Mouse (Mus musculus) embryonic facial prominence, embryonic 10.5 days (tissue): ENCODE results near the gene Schip1. TPM values are rescaled to one million over a fixed set of nuclear protein-coding genes. Genes with fewer than 3 reads are reported as not detected.

Experiments
- DNase-seq: peaks from one replicate; pipeline ENCODE4 v3.0.0-alpha.2; 2017; ENCODE audit warnings: low spot score
- H3K27ac ChIP-seq: fragments of 300-500 bp; sonication (generic); replicated peaks from 2 replicates; pipeline ENCODE4 v1.5.1; 2016; ENCODE audit warnings: mild to moderate bottlenecking
- H3K27me3 ChIP-seq: fragments of 300-500 bp; sonication (generic); replicated peaks from 2 replicates; pipeline ENCODE4 v1.6.1; 2016; ENCODE audit warnings: low read depth, mild to moderate bottlenecking; ENCODE audit not compliant: poor library complexity, severe bottlenecking
- H3K36me3 ChIP-seq: fragments of 300-500 bp; sonication (generic); replicated peaks from 2 replicates; pipeline ENCODE4 v1.6.1; 2016; ENCODE audit warnings: mild to moderate bottlenecking, moderate library complexity
- H3K4me1 ChIP-seq: fragments of 300-500 bp; sonication (generic); 2 replicates; pipeline ENCODE4 v1.6.1; 2016
- H3K4me3 ChIP-seq: fragments of 300-500 bp; sonication (generic); 2 replicates; pipeline ENCODE4 v1.5.1; 2016; ENCODE audit warnings: mild to moderate bottlenecking, moderate library complexity
- H3K9me3 ChIP-seq: fragments of 300-500 bp; sonication (generic); 2 replicates; pipeline ENCODE4 v1.6.1; 2016; ENCODE audit warnings: mild to moderate bottlenecking
- WGBS: fragments of 180-500 bp; shearing (Covaris S2); methylation state at CpG from one replicate; pipeline ENCODE4 v1.1.7; 2016; 5-methylcytosine and 5-hydroxymethylcytosine counted together
- polyA plus RNA-seq: library from polyadenylated mRNA; unstranded; fragments of >200 nt; fragmentation: Nextera tagmentation; extraction: Ambion mirVana; gene quantifications from 2 replicates; pipeline ENCODE4 v1.2.1, GENCODE M21; 2016

The Schip1 gene
- 37.8 and 39.4 TPM in 2 replicates for polyA plus RNA-seq

- peak; percentile 75 for DNase-seq
- H3K9me3 ChIP-seq = no peaks in the 10 kb centered on the region
- no peaks in the 10 kb centered on the region for H3K4me1 ChIP-seq
- WGBS = 37% methylated on average over 12 of the region's 12 CpGs
- H3K27ac ChIP-seq = no peak within 1 kb of the TSS
- H3K36me3 ChIP-seq = no peaks in the 10 kb centered on the region
- no peak within 1 kb of the TSS for H3K4me3 ChIP-seq
- no peaks in the 10 kb centered on the region for H3K27me3 ChIP-seq
These were observed at the start of gene Schip1 for GRCm38 (mm10) chr3:68064731-68065130. Gene Schip1 (plus strand): TSS chr3:68064802.

GRCm38 (mm10) chr3:68015786-68016185 lies 48.8 kb upstream of the Schip1 start:
- WGBS = 52% methylated on average over 1 of the region's 1 CpGs
- H3K27me3 ChIP-seq = no peaks in the 10 kb centered on the region
- no peaks in the 10 kb centered on the region for H3K36me3 ChIP-seq
- H3K4me1 ChIP-seq = no peaks in the 10 kb centered on the region
- no peak overlapping the region for H3K4me3 ChIP-seq
- no peak overlapping the region for H3K27ac ChIP-seq
- H3K9me3 ChIP-seq = no peaks in the 10 kb centered on the region
- DNase-seq = no peak

GRCm38 (mm10) chr3:68019401-68019800 lies 45.2 kb upstream of the Schip1 start:
- 55% methylated on average over 4 of the region's 4 CpGs for WGBS
- no peaks in the 10 kb centered on the region for H3K4me1 ChIP-seq
- H3K27ac ChIP-seq = no peak overlapping the region
- no peak overlapping the region for H3K4me3 ChIP-seq
- no peaks in the 10 kb centered on the region for H3K27me3 ChIP-seq
- no peak for DNase-seq
- no peaks in the 10 kb centered on the region for H3K36me3 ChIP-seq
- no peaks in the 10 kb centered on the region for H3K9me3 ChIP-seq

- DNase-seq = no peak
These were observed 28.5 kb upstream of the Schip1 start for GRCm38 (mm10) chr3:68036097-68036496.

GRCm38 (mm10) chr3:68042951-68043350 lies 21.7 kb upstream of the Schip1 start:
- Histone ChIP-seq H3K9me3 (no peaks in the 10 kb centered on the region), H3K4me1 (no peaks in the 10 kb centered on the region), H3K27ac (no peak overlapping the region), H3K27me3 (no peaks in the 10 kb centered on the region), H3K4me3 (no peak overlapping the region), H3K36me3 (no peaks in the 10 kb centered on the region)
- no peak for DNase-seq
- WGBS = 87% methylated on average over 2 of the region's 2 CpGs

More at GRCm38 (mm10) chr3:68036097-68036496, 28.5 kb upstream of the Schip1 start:
- H3K9me3 ChIP-seq = no peaks in the 10 kb centered on the region
- H3K27me3 ChIP-seq = no peaks in the 10 kb centered on the region
- no peak overlapping the region for H3K27ac ChIP-seq
- H3K4me1 ChIP-seq = no peaks in the 10 kb centered on the region
- WGBS = 73% methylated on average over 3 of the region's 3 CpGs
- no peaks in the 10 kb centered on the region for H3K36me3 ChIP-seq
- no peak overlapping the region for H3K4me3 ChIP-seq

GRCm38 (mm10) chr3:68045475-68046416 lies 18.9 kb upstream of the Schip1 start:
- H3K27ac ChIP-seq = no peak overlapping the region

GRCm38 (mm10) chr3:68053538-68053937 lies 11.1 kb upstream of the Schip1 start:
- DNase-seq = no peak
- WGBS = 50% methylated on average over 2 of the region's 2 CpGs
- Histone ChIP-seq H3K4me3 (no peak overlapping the region), H3K36me3 (no peaks in the 10 kb centered on the region), H3K4me1 (no peaks in the 10 kb centered on the region), H3K27me3 (no peaks in the 10 kb centered on the region; the same call in 1 of the 2 replicates), H3K9me3 (no peaks in the 10 kb centered on the region), H3K27ac (no peak overlapping the region)

More at GRCm38 (mm10) chr3:68045475-68046416, 18.9 kb upstream of the Schip1 start:
- no peak overlapping the region for H3K4me3 ChIP-seq
- H3K36me3 ChIP-seq = no peaks in the 10 kb centered on the region
- no peaks in the 10 kb centered on the region for H3K9me3 ChIP-seq
- no peaks in the 10 kb centered on the region for H3K27me3 ChIP-seq
- 50% methylated on average over 9 of the region's 9 CpGs for WGBS
- peak; percentile 39 for DNase-seq
- no peaks in the 10 kb centered on the region for H3K4me1 ChIP-seq

GRCm38 (mm10) chr3:68055071-68055470 lies 9.5 kb upstream of the Schip1 start:
- 67% methylated on average over 13 of the region's 13 CpGs for WGBS
- no peaks in the 10 kb centered on the region for H3K36me3 ChIP-seq
- H3K27ac ChIP-seq = no peak overlapping the region
- no peak overlapping the region for H3K4me3 ChIP-seq
- no peak for DNase-seq
- no peaks in the 10 kb centered on the region for H3K4me1 ChIP-seq
- no peaks in the 10 kb centered on the region; the same call in 1 of the 2 replicates for H3K27me3 ChIP-seq
- no peaks in the 10 kb centered on the region for H3K9me3 ChIP-seq

- Histone ChIP-seq H3K36me3 (no peaks in the 10 kb centered on the region), H3K4me3 (peak overlapping the region; percentile 38), H3K27ac (no peak overlapping the region), H3K4me1 (no peaks in the 10 kb centered on the region), H3K27me3 (no peaks in the 10 kb centered on the region; the same call in 1 of the 2 replicates), H3K9me3 (no peaks in the 10 kb centered on the region)
- DNase-seq = peak; percentile 71
- WGBS = 58% methylated on average over 23 of the region's 23 CpGs
These were observed 8.0 kb upstream of the Schip1 start for GRCm38 (mm10) chr3:68056373-68057275.

- Histone ChIP-seq H3K36me3 (no peaks in the 10 kb centered on the region), H3K4me1 (no peaks in the 10 kb centered on the region), H3K4me3 (no peak overlapping the region), H3K9me3 (no peaks in the 10 kb centered on the region), H3K27ac (no peak overlapping the region), H3K27me3 (no peaks in the 10 kb centered on the region; the same call in 1 of the 2 replicates)
- DNase-seq = peak; percentile 26
- WGBS = 52% methylated on average over 2 of the region's 2 CpGs
These were observed 5.3 kb upstream of the Schip1 start for GRCm38 (mm10) chr3:68059162-68059800.

GRCm38 (mm10) chr3:68071395-68072386 lies 7.1 kb downstream of the Schip1 start:
- DNase-seq = no peak
- Histone ChIP-seq H3K27ac (no peak overlapping the region), H3K9me3 (no peaks in the 10 kb centered on the region), H3K27me3 (no peaks in the 10 kb centered on the region), H3K4me1 (no peaks in the 10 kb centered on the region), H3K36me3 (no peaks in the 10 kb centered on the region), H3K4me3 (no peak overlapping the region)
- 83% methylated on average over 9 of the region's 9 CpGs for WGBS
